ENCODE assay signal across 8 mouse cellular contexts in genomic region chr12:54163166-54163565, GRCm38 (mm10). TPM values are rescaled to one million over a fixed set of nuclear protein-coding genes. Genes with fewer than 3 reads are reported as not detected.
DNase-seq lines count a peak whose midpoint lies in the region; ATAC-seq lines count a peak whose summit lies in the region.

No protein-coding gene starts in this region.

- H3K4me1 ChIP-seq in erythroblast, embryonic 14.5 days (ENCODE audit: control insufficient read depth), result peaks cover 45% of the 10 kb centered on the region
- peaks cover 23% of the 10 kb centered on the region for H3K4me1 ChIP-seq in hindbrain, embryonic 15.5 days (replicated peaks)
- H3K4me1 ChIP-seq in megakaryocyte, embryonic 14.5 days, result peaks cover 83% of the 10 kb centered on the region

- H3K36me3 ChIP-seq in erythroblast, embryonic 14.5 days (ENCODE audit: control insufficient read depth), result no peaks in the 10 kb centered on the region
- no peaks in the 10 kb centered on the region for H3K36me3 ChIP-seq in hindbrain, embryonic 15.5 days
- peaks cover 17% of the 10 kb centered on the region for H3K36me3 ChIP-seq in megakaryocyte, embryonic 14.5 days (replicated peaks; ENCODE audit: low read length)

- no peaks in the 10 kb centered on the region for H3K9me3 ChIP-seq in erythroblast, embryonic 14.5 days (ENCODE audit: control insufficient read depth, low read length)
- no peaks in the 10 kb centered on the region for H3K9me3 ChIP-seq in hindbrain, embryonic 15.5 days
- no peaks in the 10 kb centered on the region; the same call in 1 of the 2 replicates for H3K9me3 ChIP-seq in megakaryocyte, embryonic 14.5 days

- no peak for ATAC-seq in erythroblast, adult 5-6 weeks (replicated peaks; ENCODE audit: low FRiP score, poor library complexity, severe bottlenecking)
- no peak for ATAC-seq in hindbrain, embryonic 15.5 days (ENCODE audit: low FRiP score, low read depth)
- no peak for ATAC-seq in megakaryocyte-erythroid progenitor cell, adult 5-6 weeks (replicated peaks; ENCODE audit: low FRiP score, low TSS enrichment, poor library complexity, severe bottlenecking)

- H3K27ac ChIP-seq in hindbrain, embryonic 15.5 days (replicated peaks), result no peak overlapping the region

- no peak overlapping the region for H3K9ac ChIP-seq in hindbrain, embryonic 15.5 days

- H3K4me3 ChIP-seq in erythroblast, embryonic 14.5 days (replicated peaks), result peak overlapping the region; percentile 35
- peak overlapping the region; percentile 22 for H3K4me3 ChIP-seq in hindbrain, embryonic 15.5 days
- H3K4me3 ChIP-seq in megakaryocyte, embryonic 14.5 days (replicated peaks), result peak overlapping the region; percentile 89

- 24% methylated on average over 4 of the region's 4 CpGs for WGBS in hindbrain, embryonic 15.5 days

- H3K4me2 ChIP-seq in hindbrain, embryonic 15.5 days, result peak overlapping the region; percentile 53

- H3K27me3 ChIP-seq in erythroblast, embryonic 14.5 days (ENCODE audit: control insufficient read depth), result peaks cover 28% of the 10 kb centered on the region
- peaks cover 25% of the 10 kb centered on the region for H3K27me3 ChIP-seq in hindbrain, embryonic 15.5 days
- H3K27me3 ChIP-seq in megakaryocyte, embryonic 14.5 days (replicated peaks), result no peaks in the 10 kb centered on the region

- peak; percentile 11 for DNase-seq in Muller cell, postnatal 12 days (ENCODE audit: inconsistent ontology term)
- no peak for DNase-seq in layer of hippocampus, postnatal 25 days (ENCODE audit: extremely low spot score in 1 of 2, low spot score in 1 of 2)
- DNase-seq in urinary bladder, postnatal 10 days (ENCODE audit: low spot score), result no peak

RNA-seq across cellular contexts. Expression of gene Egln3, which starts 40.5 kb away (rescaled TPM):
- not detected in 2 replicates for polyA plus RNA-seq in erythroblast, embryonic 14.5 days (2012)
- total RNA-seq in erythroblast, adult 5-6 weeks (2015; ENCODE audit: low replicate concordance), result 2.5 and 13.6 TPM in 2 replicates
- 0.14 and 2.6 TPM in 2 replicates for total RNA-seq in erythroblast, adult 5-6 weeks (2017; ENCODE audit: low replicate concordance)
- 7.4 TPM in 2 replicates for polyA plus RNA-seq in hindbrain, embryonic 15.5 days (2015; fragmentation: Nextera tagmentation; extraction: Ambion mirVana)
- 47.6 and 68.3 TPM in 2 replicates for polyA plus RNA-seq in megakaryocyte, embryonic 14.5 days (2012; ENCODE audit: insufficient read depth, low replicate concordance)
- total RNA-seq in megakaryocyte-erythroid progenitor cell, adult 5-6 weeks (2014; fragmentation: Nextera tagmentation), result 1.1 TPM in 1 of 2 replicates, not detected in the other
- total RNA-seq in megakaryocyte-erythroid progenitor cell, adult 5-6 weeks (2017), result 0.76 TPM in 1 of 2 replicates, not detected in the other
- 1 to 10 TPM; 5.3 to 5.8 TPM for total RNA-seq in layer of hippocampus, postnatal 25 days (2021)

Comparison
In these comparisons a context has a peak if more than half of its experiments do, and no peak if none do; other contexts are left out.
1. H3K4me3 ChIP-seq: peak in every context shown above with its lines; median percentile 89 in megakaryocyte, embryonic 14.5 days; 35 in erythroblast, embryonic 14.5 days; 22 in hindbrain, embryonic 15.5 days.